Mouse (Mus musculus): ENCODE measurements around the gene Tyk2.

Gene Tyk2

GRCm38 (mm10) chr9:21114190-21114589, 16.9 kb downstream of the Tyk2 start:
- DNase-seq (ENCODE audit: low spot score in 2 of 2), result no peak

DNA sequence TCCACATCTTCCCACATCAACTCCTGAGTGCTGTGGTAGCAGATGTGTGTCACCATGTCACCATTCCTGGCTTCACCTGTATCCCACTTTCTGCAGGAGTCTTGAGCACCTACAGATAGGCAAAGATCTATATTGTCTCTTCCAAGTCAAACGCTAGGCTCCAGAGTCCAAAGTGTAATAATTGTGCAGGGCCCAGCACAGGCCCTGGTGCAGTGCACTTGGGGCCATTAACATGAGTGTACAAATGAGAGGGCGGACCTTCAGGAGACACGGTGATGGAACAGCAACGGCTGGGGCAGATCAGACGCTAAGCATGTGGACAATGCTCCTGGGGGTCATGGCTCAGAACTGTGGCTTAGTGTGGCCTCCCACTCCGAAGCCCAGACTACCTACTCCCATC, 17.3 kb downstream of the Tyk2 start:
- DNase-seq (ENCODE audit: low spot score in 2 of 2), result no peak

- no peak for DNase-seq (ENCODE audit: low spot score in 2 of 2)
Observed at GRCm38 (mm10) chr9:21107607-21108237, 23.3 kb downstream of the Tyk2 start.

GRCm38 (mm10) chr9:21105760-21106564, 25.1 kb downstream of the Tyk2 start:
- no peak for DNase-seq (ENCODE audit: low spot score in 2 of 2)

- DNase-seq (ENCODE audit: low spot score in 2 of 2), result no peak
Observed at GRCm38 (mm10) chr9:21104814-21105213, 26.2 kb downstream of the Tyk2 start.

DNA sequence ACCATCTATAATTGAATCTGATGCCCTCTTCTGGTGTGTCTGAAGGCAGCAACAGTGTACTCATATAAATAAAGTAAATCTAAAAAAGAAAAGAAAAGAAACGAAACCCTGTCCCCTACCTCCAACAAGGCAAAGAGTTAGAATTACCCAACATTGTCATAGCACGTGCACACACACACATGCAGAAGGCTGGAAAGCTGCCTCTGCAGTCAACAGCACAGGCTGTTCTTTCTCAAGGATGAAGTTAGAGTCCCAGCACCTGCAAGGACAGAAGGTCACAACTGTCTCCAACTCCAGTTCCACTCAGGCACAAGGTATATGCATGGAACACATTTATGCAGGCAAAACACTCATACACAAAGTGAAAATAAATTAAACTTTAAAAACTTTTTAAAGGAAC, 29.0 kb downstream of the Tyk2 start:
- DNase-seq (ENCODE audit: low spot score in 2 of 2), result no peak

- no peak for DNase-seq (ENCODE audit: low spot score in 2 of 2)
Observed at GRCm38 (mm10) chr9:21100447-21101161, 30.4 kb downstream of the Tyk2 start.

GRCm38 (mm10) chr9:21097793-21098192, 33.2 kb downstream of the Tyk2 start:
- peak in 1 of 2 experiments; percentile 55 for DNase-seq (ENCODE audit: low spot score in 2 of 2)

GRCm38 (mm10) chr9:21095958-21096357, 35.1 kb downstream of the Tyk2 start:
- DNase-seq (ENCODE audit: low spot score in 2 of 2), result no peak

DNA sequence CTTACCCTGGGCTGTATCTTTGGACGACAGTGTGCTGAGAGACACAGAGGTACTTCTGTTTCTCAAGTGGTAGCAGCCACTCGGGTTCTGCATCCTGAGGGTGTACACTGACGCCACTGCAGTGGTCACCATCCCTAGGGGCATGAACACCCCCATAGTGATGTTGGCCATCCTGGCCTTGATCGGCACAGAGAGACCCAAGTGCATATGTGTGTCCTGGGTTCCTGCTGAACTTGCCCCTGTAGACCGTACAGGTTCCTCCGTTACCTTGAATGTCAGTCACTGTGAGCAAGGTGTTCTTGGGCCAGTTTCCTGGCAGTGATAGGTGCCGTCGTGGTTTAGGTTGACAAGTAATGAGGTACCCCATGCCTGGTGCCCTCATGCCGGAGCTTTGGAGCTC, 37.6 kb downstream of the Tyk2 start:
- DNase-seq (ENCODE audit: low spot score in 2 of 2), result no peak

DNA sequence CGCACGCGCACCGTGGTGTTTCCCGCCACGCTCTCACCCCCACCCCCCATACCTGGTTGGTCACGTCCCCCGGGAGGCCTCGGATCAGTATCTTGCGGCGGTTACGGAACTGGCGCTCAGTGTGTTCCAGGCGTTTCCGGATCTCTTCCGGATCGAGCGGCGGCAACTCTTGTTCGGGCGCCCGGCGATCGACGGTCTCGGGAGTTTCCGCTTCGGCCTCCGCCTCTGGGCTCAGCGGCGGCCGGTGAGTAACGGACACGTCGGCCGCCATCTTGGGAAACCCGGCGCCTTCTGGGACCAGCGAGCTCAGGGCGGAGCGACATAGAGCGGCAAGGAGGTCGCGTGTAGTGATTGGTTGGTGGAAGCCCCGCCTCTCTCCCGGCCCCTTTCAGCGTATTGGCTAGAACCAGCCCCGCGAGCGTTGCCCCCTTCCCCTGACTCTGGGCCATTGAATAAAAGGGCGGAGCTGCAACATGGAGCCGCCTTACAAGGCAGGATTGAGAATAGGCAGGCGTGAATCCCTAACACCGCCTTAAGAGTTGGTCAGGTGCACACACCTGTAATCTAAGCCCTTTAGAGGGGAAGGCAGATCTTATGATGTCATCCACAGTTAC, 39.2 kb downstream of the Tyk2 start, which contains the start of the genes Gm38431 and Raver1:
Gm38431 (minus strand) TSS at position 291 of the 614 bp plus-strand sequence.
Raver1 (minus strand) TSS at position 302 of the 614 bp plus-strand sequence.
- DNase-seq (ENCODE audit: low spot score in 2 of 2), result peak; percentile 91 to 92

DNA sequence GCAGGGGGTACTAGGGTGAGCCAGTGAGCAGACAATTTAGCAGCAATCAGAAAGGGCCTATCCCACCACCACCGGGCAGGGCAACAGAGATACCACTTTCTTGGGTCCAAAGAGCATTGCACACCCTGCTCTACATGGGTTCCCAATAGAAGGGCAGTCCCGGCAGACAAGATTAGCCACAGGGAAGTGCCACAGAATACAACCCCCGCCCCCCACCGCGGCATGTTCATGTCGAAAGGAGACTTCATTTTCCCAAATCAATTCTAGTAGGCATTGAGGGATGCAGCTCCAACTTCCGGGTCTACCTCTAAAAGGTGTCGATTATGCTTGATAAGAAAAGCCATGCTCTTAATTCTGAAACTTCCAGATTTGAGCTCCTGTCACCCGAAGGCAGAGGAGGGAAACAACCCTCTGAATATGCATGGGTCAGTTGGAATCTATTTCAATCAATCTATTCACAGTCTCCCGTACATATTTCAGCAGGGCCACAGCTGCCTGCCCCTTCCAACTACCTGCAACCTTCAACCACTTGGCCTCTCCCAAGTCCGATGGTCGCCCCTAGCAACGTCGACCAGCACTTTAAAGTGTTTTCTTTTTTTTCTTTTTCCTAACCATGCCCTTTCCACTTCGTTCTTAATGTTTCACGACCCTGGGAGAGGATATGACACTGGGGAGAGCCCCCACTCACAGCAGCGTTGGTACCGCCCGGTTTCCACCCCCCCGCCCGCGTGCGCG, 39.9 kb downstream of the Tyk2 start:
- DNase-seq (ENCODE audit: low spot score in 2 of 2), result no peak

DNA sequence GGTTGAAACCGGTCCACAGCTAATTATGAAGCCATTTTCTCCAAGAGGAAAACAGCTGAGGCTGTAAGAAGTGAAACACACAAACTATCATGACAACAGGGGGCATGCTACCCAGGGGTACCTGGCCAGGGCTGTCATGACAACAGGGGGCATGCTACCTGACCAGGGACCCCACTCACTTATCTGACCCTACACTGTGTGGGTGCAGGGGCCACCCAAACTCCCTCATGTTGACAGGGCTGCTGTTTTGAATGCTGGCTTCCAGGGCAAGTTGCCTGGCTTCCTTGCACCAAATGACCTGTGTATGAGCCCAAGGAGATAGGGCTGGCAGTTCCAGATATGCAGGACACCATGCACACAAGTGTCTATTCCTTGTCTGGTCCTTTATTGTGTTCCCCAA, 40.5 kb downstream of the Tyk2 start:
- no peak for DNase-seq (ENCODE audit: low spot score in 2 of 2)

DNA sequence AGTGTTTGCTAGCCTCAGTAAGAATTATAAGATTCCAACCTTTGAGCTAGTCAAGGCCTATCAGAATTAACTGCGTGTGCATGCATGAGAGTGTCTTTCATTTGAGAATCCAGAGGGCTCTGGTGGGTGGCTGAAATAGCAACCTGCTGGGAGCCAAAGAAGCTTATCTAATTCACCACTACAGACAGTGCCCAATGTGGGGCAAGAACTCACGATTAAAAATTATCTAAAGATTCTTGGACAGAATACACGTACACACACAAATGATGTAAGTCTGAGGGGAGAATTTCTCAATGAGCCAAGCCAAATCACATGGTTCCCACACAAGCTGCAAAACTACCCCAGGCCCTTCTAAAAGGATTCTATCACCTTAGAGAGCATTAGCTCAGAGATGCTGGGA, 47.7 kb downstream of the Tyk2 start:
- no peak for DNase-seq (ENCODE audit: low spot score in 2 of 2)

GRCm38 (mm10) chr9:21081127-21081526, 49.9 kb downstream of the Tyk2 start:
- no peak for DNase-seq (ENCODE audit: low spot score in 2 of 2)

DNA sequence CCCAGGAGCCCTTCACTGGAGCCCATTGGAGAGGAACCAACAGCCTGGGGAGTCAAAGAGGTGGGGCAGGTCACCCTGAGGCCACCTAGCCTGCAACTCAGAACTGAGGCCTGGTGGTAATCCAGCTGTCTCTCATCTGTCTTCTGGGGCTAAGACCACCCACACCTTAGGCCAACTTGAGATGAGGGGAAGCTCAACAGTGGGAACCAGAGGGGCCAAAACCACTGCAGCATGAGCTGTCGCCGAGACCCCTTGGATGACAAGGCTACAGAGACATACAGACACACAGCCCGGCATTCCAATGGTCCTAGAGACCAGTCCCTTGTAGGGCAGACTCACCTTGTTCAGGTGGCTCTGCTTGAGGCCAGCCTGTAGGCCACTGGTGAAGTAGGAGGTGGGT, 55.4 kb downstream of the Tyk2 start:
- DNase-seq (ENCODE audit: low spot score in 2 of 2), result no peak

- no peak for DNase-seq (ENCODE audit: low spot score in 2 of 2)
Observed at GRCm38 (mm10) chr9:21074173-21074572, 56.9 kb downstream of the Tyk2 start.

GRCm38 (mm10) chr9:21073044-21073840, 57.8 kb downstream of the Tyk2 start, which contains the start of the genes Gm49373 and Fdx1l:
Gene Gm49373 (minus strand): TSS chr9:21073096.
Gene Fdx1l (minus strand): TSS chr9:21073614.
- peak; percentile 83 to 86 for DNase-seq (ENCODE audit: low spot score in 2 of 2)

- no peak for DNase-seq (ENCODE audit: low spot score in 2 of 2)
Observed at GRCm38 (mm10) chr9:21072641-21073040, 58.4 kb downstream of the Tyk2 start.

GRCm38 (mm10) chr9:21067006-21067684, 63.9 kb downstream of the Tyk2 start, which contains the start of gene Zglp1:
Gene Zglp1 (minus strand): TSS chr9:21067093.
- no peak for DNase-seq (ENCODE audit: low spot score in 2 of 2)
